Mouse (Mus musculus) midbrain, embryonic 10.5 days (tissue): ENCODE measurements around the gene Esyt1. TPM values are rescaled to one million over a fixed set of nuclear protein-coding genes. Genes with fewer than 3 reads are reported as not detected.
A peak's percentile ranks its signal among the peaks of the same experiment; 100 is the strongest.

Source experiments
- DNase-seq: peaks from one replicate; pipeline ENCODE4 v3.0.0-alpha.2; 2017; ENCODE audit warnings: low spot score
- H3K27ac ChIP-seq: fragments of 300-500 bp; sonication (generic); replicated peaks from 2 replicates; pipeline ENCODE4 v1.5.1; 2016; ENCODE audit warnings: mild to moderate bottlenecking
- H3K27me3 ChIP-seq: fragments of 300-500 bp; sonication (generic); 2 replicates; pipeline ENCODE4 v1.6.1; 2016; ENCODE audit warnings: low read depth, mild to moderate bottlenecking; ENCODE audit not compliant: poor library complexity, severe bottlenecking
- H3K36me3 ChIP-seq: fragments of 300-500 bp; sonication (generic); 2 replicates; pipeline ENCODE4 v1.6.1; 2016; ENCODE audit warnings: mild to moderate bottlenecking, moderate library complexity
- H3K4me1 ChIP-seq: fragments of 300-500 bp; sonication (generic); 2 replicates; pipeline ENCODE4 v1.6.1; 2016
- H3K4me3 ChIP-seq: fragments of 300-500 bp; sonication (generic); 2 replicates; pipeline ENCODE4 v1.5.1; 2016; ENCODE audit warnings: mild to moderate bottlenecking, moderate library complexity
- H3K9me3 ChIP-seq: fragments of 300-500 bp; sonication (generic); replicated peaks from 2 replicates; pipeline ENCODE4 v1.6.1; 2016; ENCODE audit warnings: mild to moderate bottlenecking
- WGBS: fragments of 180-500 bp; shearing (Covaris S2); methylation state at CpG from one replicate; pipeline ENCODE4 v1.1.7; 2016; 5-methylcytosine and 5-hydroxymethylcytosine counted together
- microRNA-seq: library from miRNA; unstranded; fragments of <30 nt; microRNA quantifications from one replicate; pipeline ENCODE4, GENCODE M21; 2017
- polyA plus RNA-seq: library from polyadenylated mRNA; unstranded; fragments of >200 nt; fragmentation: Nextera tagmentation; extraction: Ambion mirVana; gene quantifications from 2 replicates; pipeline ENCODE4 v1.2.1, GENCODE M21; 2016

Gene Esyt1
- polyA plus RNA-seq, 1 experiment from 2014 or later = 17.2 TPM

GRCm38 (mm10) chr10:128489785-128490184 lies 35.9 kb downstream of the Esyt1 start:
- H3K9me3 ChIP-seq = no peaks in the 10 kb centered on the region
- peaks cover 31% of the 10 kb centered on the region for H3K4me1 ChIP-seq
- no peaks in the 10 kb centered on the region for H3K27me3 ChIP-seq
- 0 out of 2 replicates have a peak overlapping the region, but pooled peaks have one; percentile 7 for H3K4me3 ChIP-seq
- no peak overlapping the region for H3K27ac ChIP-seq
- H3K36me3 ChIP-seq = peaks cover 72% of the 10 kb centered on the region
- WGBS = 74% methylated on average over 4 of the region's 4 CpGs
- no peak for DNase-seq

DNA sequence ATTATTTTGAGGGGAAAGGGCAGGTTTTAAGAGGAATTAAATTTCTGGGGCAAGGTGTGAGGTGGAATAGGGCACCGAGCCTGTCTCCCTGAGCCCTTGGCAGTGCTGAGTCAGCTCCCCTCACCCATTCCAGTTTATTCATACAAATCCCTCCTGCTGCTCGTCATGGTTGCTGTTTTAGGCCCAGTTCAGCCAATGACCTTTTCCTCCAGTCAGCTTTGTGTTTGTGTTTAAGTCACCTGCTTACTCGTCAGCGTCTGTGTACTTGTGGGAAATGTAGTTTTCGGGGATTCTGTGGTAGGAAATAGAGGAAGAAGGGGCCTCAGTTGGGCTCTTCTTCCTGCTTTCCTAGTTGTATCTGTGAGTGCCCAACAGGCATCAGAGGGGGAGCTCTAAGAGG lies 36.3 kb downstream of the Esyt1 start:
- WGBS = 77% methylated on average over 5 of the region's 5 CpGs
- no peaks in the 10 kb centered on the region for H3K9me3 ChIP-seq
- H3K36me3 ChIP-seq = peaks cover 76% of the 10 kb centered on the region
- no peaks in the 10 kb centered on the region for H3K27me3 ChIP-seq
- H3K4me1 ChIP-seq = peaks cover 27% of the 10 kb centered on the region
- H3K27ac ChIP-seq = no peak overlapping the region
- DNase-seq = no peak
- H3K4me3 ChIP-seq = 0 out of 2 replicates have a peak overlapping the region, but pooled peaks have one; percentile 7

DNA sequence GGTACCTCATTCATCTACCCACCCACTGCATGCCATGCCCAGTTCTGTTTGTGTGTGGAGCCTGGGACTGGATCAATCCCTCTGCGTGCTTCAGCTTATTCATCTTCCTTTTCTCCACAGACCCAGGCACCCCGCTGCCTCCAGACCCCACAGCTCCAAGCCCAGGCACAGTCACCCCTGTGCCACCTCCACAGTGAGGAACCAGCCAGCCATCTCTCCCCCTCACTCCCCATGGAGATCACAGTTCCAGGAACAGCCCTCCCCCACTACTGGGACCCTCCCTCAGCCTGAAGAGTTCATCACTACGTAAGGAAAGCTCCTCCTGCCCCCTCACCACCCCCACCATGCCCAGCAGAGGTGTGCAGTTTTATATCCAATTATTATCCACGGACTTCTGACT lies 36.9 kb downstream of the Esyt1 start:
- Histone ChIP-seq H3K27me3 (no peaks in the 10 kb centered on the region), H3K4me1 (peaks cover 25% of the 10 kb centered on the region), H3K9me3 (no peaks in the 10 kb centered on the region), H3K27ac (no peak overlapping the region), H3K4me3 (no peak overlapping the region), H3K36me3 (peaks cover 82% of the 10 kb centered on the region)
- 91% methylated on average over 4 of the region's 4 CpGs for WGBS
- DNase-seq = no peak

- H3K36me3 ChIP-seq = peaks cover 89% of the 10 kb centered on the region
- H3K4me3 ChIP-seq = no peak overlapping the region
- no peaks in the 10 kb centered on the region for H3K9me3 ChIP-seq
- WGBS = 92% methylated on average over 22 of the region's 22 CpGs
- no peaks in the 10 kb centered on the region for H3K27me3 ChIP-seq
- no peak overlapping the region for H3K27ac ChIP-seq
- H3K4me1 ChIP-seq = peaks cover 25% of the 10 kb centered on the region
- DNase-seq = no peak
Observed at GRCm38 (mm10) chr10:128487861-128488712, 37.6 kb downstream of the Esyt1 start.

GRCm38 (mm10) chr10:128486370-128486769 lies 39.3 kb downstream of the Esyt1 start:
- Histone ChIP-seq H3K4me3 (no peak overlapping the region), H3K27ac (no peak overlapping the region), H3K36me3 (peaks cover 99% of the 10 kb centered on the region), H3K9me3 (no peaks in the 10 kb centered on the region), H3K4me1 (peaks cover 8% of the 10 kb centered on the region), H3K27me3 (no peaks in the 10 kb centered on the region)
- DNase-seq = no peak
- WGBS = 92% methylated on average over 7 of the region's 7 CpGs

- H3K27ac ChIP-seq = no peak overlapping the region
- H3K4me3 ChIP-seq = no peak overlapping the region
- no peak for DNase-seq
- H3K9me3 ChIP-seq = no peaks in the 10 kb centered on the region
- H3K4me1 ChIP-seq = no peaks in the 10 kb centered on the region
- peaks cover 99% of the 10 kb centered on the region for H3K36me3 ChIP-seq
- WGBS = 89% methylated on average over 12 of the region's 12 CpGs
- no peaks in the 10 kb centered on the region for H3K27me3 ChIP-seq
Observed at GRCm38 (mm10) chr10:128474366-128474765, 51.3 kb downstream of the Esyt1 start.

DNA sequence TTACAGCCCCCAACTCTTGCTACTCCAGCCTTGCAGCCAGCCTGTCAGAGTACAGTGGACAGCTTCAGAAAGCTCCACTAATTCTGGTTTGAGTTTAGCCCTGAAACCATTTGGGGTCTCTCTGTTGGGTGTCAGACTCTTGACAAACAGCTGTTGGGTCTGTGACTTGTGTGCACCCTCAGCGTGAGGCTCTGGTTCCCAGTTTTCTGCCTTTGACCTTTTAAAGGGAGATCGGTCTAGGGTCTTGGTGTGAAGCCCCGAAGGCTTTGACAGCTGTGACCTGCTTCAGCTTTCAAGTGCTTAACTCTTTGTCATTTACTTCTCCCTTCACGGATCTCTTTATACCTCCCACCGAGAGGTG lies 65.4 kb downstream of the Esyt1 start:
- Histone ChIP-seq H3K4me3 (peak overlapping the region; percentile 94), H3K9me3 (no peaks in the 10 kb centered on the region), H3K27me3 (peaks cover 15% of the 10 kb centered on the region), H3K36me3 (peaks cover 44% of the 10 kb centered on the region), H3K27ac (peak overlapping the region; percentile 98), H3K4me1 (peaks cover 13% of the 10 kb centered on the region)
- DNase-seq = peak; percentile 37
- 4% methylated on average over 5 of the region's 5 CpGs for WGBS

Small RNA genes within 50 kb of the gene (microRNA-seq; reads per million reads assigned to microRNA genes)
- gene Gm47275 (not detected), gene Mir6916 (not detected)

Other genes starting within 250 kb of the Esyt1 start
- gene Il23a, start 227.1 kb downstream of the Esyt1 start, polyA plus RNA-seq = not detected in 2 replicates
- gene Pan2, start 222.5 kb downstream of the Esyt1 start, polyA plus RNA-seq = 43.3 and 50.2 TPM in 2 replicates
- 245 and 259 TPM in 2 replicates for gene Cnpy2, start 203.4 kb downstream of the Esyt1 start, polyA plus RNA-seq
- 237 and 248 TPM in 2 replicates for gene Cs, start 188.1 kb downstream of the Esyt1 start, polyA plus RNA-seq
- 13.2 and 18.8 TPM in 2 replicates for gene Coq10a, start 156.9 kb downstream of the Esyt1 start, polyA plus RNA-seq
- 9.0 and 9.2 TPM in 2 replicates for gene Ankrd52, start 148.8 kb downstream of the Esyt1 start, polyA plus RNA-seq
- 0.06 and 0.19 TPM in 2 replicates for gene Slc39a5, start 124.6 kb downstream of the Esyt1 start, polyA plus RNA-seq
- gene Nabp2, start 114.4 kb downstream of the Esyt1 start, polyA plus RNA-seq = 149 and 151 TPM in 2 replicates
- 42.0 and 49.2 TPM in 2 replicates for gene Rnf41, start 114.2 kb downstream of the Esyt1 start, polyA plus RNA-seq
- gene Smarcc2, start 66.6 kb downstream of the Esyt1 start, polyA plus RNA-seq = 75.2 and 110 TPM in 2 replicates
- 833 and 890 TPM in 2 replicates for gene Myl6, start 31.7 kb downstream of the Esyt1 start, polyA plus RNA-seq
- gene Myl6b, start 27.2 kb downstream of the Esyt1 start, polyA plus RNA-seq = 1.8 and 2.9 TPM in 2 replicates
- 15.4 and 19.5 TPM in 2 replicates for gene Zc3h10, start 21.9 kb upstream of the Esyt1 start, polyA plus RNA-seq
- 2,872 and 3,266 TPM in 2 replicates for gene Rpl41, start 23.4 kb upstream of the Esyt1 start, polyA plus RNA-seq
- gene Pa2g4, start 40.1 kb upstream of the Esyt1 start, polyA plus RNA-seq = 231 and 262 TPM in 2 replicates
- gene Erbb3, start 63.8 kb upstream of the Esyt1 start, polyA plus RNA-seq = 0.72 and 1.4 TPM in 2 replicates
- gene Rps26, start 100.9 kb upstream of the Esyt1 start, polyA plus RNA-seq = 460 and 529 TPM in 2 replicates
- 2.8 and 3.6 TPM in 2 replicates for gene Ikzf4, start 120.1 kb upstream of the Esyt1 start, polyA plus RNA-seq
- gene Suox, start 148.2 kb upstream of the Esyt1 start, polyA plus RNA-seq = 13.9 and 14.9 TPM in 2 replicates
- 73.3 and 86.3 TPM in 2 replicates for gene Rab5b, start 170.4 kb upstream of the Esyt1 start, polyA plus RNA-seq
- 3.9 and 6.7 TPM in 2 replicates for gene Pmel, start 178.3 kb upstream of the Esyt1 start, polyA plus RNA-seq
- gene Cdk2, start 179.2 kb upstream of the Esyt1 start, polyA plus RNA-seq = 107 and 110 TPM in 2 replicates
- 3.7 and 4.7 TPM in 2 replicates for gene Dgka, start 219.0 kb upstream of the Esyt1 start, polyA plus RNA-seq
- 56.6 and 59.1 TPM in 2 replicates for gene Pym1, start 222.0 kb upstream of the Esyt1 start, polyA plus RNA-seq